Mouse (Mus musculus) bone marrow macrophage, adult 2 months (primary cell): Measurements from ENCODE around the gene Carmil1.

Experiments
- CTCF ChIP-seq: IDR thresholded peaks from 2 replicates; pipeline ENCODE4 v1.5.1; 2012; ENCODE audit warnings: low read depth, mild to moderate bottlenecking, low read length, moderate library complexity
- POLR2A ChIP-seq: IDR thresholded peaks from 2 replicates; pipeline ENCODE4 v1.6.1; 2012; ENCODE audit warnings: mild to moderate bottlenecking, low read depth, low read length, borderline replicate concordance

DNA sequence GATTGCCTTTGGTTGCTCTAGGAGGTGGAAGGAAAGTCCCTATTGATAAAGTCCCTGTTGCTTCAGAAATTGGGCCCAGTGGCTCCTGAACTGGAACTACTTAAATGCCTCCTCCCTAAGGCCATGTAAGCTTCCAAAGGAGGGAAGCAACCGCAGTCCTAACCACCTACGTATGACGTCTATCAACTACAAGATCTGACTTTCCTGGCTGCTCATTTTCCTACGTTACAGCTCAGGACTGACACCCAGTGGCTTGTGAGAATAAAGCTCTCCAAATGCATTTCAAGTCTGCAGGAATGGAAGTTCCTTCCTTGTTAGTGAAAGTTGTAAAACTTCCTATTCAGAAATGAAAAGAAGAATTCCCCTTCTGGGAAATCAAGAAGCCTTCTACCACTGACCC lies 38.0 kb upstream of the Carmil1 start:
- TF ChIP-seq POLR2A = no peak
- no peak for TF ChIP-seq CTCF
